Mouse (Mus musculus) megakaryocyte, embryonic 14.5 days (primary cell): Measurements from ENCODE around the gene Gapdh.

ENCODE experiments used
- FLI1 ChIP-seq: IDR thresholded peaks from 2 replicates; pipeline ENCODE4 v1.6.1; 2012; ENCODE audit warnings: low read length, inconsistent platforms, mixed read lengths
- GATA1 ChIP-seq: IDR thresholded peaks from 3 replicates; pipeline ENCODE4 v1.6.1; 2012; ENCODE audit warnings: mixed read lengths, low read length, inconsistent platforms, borderline replicate concordance

DNA sequence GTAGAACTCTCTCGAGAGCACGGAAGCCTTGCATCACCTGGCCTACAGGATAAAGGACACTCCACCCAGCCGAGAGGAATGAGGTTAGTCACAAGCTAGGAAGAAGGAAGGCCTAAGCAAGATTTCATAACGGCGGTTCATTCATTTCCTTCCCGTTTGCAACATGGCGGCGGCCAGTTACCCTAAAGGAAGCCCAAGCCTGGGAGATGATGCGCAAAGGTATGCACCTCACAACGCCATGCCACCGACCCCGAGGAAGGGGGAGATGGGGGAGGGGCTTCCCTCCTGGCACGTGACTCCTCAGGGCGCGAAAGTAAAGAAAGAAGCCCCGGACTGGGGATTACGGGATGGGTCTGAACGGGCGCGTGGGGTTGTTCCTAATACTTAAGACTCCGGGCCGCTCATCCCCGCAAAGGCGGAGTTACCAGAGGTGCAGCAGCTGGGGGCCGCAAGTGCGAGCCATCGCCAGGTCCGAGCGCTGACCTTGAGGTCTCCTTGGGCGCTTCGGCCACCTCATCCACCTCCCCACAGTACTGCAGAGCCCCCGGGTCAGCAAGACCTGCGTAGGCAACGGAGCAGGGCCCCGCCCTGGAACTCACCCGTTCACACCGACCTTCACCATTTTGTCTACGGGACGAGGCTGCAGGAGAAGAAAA lies 1.5 kb downstream of the Gapdh start:
- TF ChIP-seq FLI1 (no peak), GATA1 (no peak)
